Mouse (Mus musculus) left cerebral cortex, adult 2 months (tissue): Measurements from ENCODE around the gene Gmcl1. TPM values are rescaled to one million over a fixed set of nuclear protein-coding genes. Genes with fewer than 3 reads are reported as not detected.

ENCODE experiments used
- DNase-seq, 2 experiments: peaks; one replicate each; pipeline ENCODE4 v3.0.0; 2021 to 2022; ENCODE audit warnings: low spot score in 2 of 2, mixed read lengths in 1 of 2; ENCODE audit errors: extremely low spot score in 1 of 2
- H3K27ac ChIP-seq: fragments of 200-600 bp; 2 replicates; pipeline ENCODE4 v1.8.1; 2022
- H3K4me3 ChIP-seq: fragments of 200-600 bp; 2 replicates; pipeline ENCODE4 v1.8.1; 2022
- CTCF ChIP-seq: fragments of 200-600 bp; IDR thresholded peaks from 2 replicates; pipeline ENCODE4 v1.8.1; 2022; ENCODE audit warnings: antibody characterized with exemption, mild to moderate bottlenecking, moderate library complexity
- intact Hi-C: fragments of 180-260 bp; cut with DNase I; formaldehyde crosslinking; loops from one replicate; pipeline ENCODE4 v1.15.1; 2025
- total RNA-seq, 2 experiments: library from RNA; stranded (reverse); gene quantifications; 2 replicates each; pipeline ENCODE4 v1.2.3; 2021

The Gmcl1 gene
- total RNA-seq, 2 experiments from 2014 or later, result 34.4 to 36.2 TPM

DNA sequence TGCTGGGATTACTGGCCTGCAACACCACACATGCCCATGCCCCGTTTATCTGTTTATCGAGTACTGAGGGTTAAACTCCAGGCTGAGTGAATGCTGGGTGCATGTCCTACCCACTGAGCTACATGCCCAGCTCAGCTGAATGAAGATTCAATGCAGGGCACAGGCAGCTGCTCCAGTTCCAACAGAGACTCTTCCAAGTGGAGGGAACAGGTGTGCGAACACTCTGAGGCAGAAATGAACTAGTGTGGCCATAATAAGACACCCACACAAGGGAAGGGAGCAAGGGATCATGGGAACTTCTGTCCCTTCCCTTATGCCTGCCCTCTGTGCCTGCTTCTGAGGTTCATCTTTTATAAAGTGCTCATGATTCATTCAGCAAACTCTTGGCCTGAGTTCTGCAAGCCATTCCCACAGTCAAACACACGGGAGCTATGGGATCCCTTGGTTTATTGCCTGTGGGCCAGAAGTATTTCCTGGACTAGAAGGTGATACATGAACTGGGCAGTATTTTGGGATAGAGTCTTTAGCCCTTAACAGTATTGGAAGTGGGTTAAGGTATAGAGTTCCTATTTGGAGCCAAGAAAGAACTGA lies 35.1 kb upstream of the Gmcl1 start:
- no peak for TF ChIP-seq CTCF
- Histone ChIP-seq H3K4me3 (no peak overlapping the region), H3K27ac (no peak overlapping the region)
- DNase-seq, result no peak
- intact Hi-C loops, result no loop called here

DNA sequence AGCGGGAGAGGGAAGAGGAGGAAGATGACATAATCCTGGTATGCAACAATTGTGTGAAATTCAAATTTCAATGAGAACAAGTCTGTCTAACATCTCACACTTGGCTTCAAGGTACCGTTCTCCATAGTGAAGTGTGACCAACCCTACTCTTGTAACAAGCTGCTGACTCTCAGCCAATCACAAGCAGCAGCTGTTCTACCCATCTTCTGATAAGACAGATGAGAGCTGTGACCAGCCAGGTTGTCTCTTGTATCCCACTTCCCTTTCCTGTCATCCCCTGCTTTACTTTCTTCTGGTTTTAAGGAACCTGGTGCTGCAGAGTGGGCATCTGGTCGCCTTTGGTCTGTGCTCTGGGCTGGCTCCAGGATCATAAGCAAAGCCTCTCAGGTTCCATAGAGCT lies 34.3 kb upstream of the Gmcl1 start:
- no peak for DNase-seq
- Histone ChIP-seq H3K27ac (no peak overlapping the region), H3K4me3 (no peak overlapping the region)
- intact Hi-C loops, result no loop called here
- TF ChIP-seq CTCF, result no peak

DNA sequence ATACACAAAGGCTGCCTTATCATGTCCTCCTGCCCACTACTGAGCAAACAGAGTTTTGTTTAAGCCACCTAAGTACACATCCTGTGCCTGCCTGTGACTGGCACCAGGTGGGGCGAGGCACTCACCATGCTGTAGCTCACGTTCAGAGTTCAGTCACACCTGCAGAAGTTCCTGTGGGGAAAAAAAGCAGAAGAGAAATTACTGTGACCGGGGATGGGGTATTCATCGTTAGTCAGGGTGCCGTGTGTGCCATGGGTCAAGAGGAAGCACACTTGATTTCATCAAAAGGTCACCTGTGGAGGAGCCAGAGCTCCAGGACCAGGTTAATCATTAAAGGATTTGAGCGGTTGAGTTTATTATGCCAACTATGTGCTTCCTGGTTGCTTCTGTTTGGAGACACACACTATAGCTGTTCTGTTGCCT lies 32.5 kb upstream of the Gmcl1 start:
- intact Hi-C loops, result no loop called here
- no peak overlapping the region for H3K27ac ChIP-seq
- no peak for DNase-seq
- TF ChIP-seq CTCF, result no peak
- no peak overlapping the region for H3K4me3 ChIP-seq

DNA sequence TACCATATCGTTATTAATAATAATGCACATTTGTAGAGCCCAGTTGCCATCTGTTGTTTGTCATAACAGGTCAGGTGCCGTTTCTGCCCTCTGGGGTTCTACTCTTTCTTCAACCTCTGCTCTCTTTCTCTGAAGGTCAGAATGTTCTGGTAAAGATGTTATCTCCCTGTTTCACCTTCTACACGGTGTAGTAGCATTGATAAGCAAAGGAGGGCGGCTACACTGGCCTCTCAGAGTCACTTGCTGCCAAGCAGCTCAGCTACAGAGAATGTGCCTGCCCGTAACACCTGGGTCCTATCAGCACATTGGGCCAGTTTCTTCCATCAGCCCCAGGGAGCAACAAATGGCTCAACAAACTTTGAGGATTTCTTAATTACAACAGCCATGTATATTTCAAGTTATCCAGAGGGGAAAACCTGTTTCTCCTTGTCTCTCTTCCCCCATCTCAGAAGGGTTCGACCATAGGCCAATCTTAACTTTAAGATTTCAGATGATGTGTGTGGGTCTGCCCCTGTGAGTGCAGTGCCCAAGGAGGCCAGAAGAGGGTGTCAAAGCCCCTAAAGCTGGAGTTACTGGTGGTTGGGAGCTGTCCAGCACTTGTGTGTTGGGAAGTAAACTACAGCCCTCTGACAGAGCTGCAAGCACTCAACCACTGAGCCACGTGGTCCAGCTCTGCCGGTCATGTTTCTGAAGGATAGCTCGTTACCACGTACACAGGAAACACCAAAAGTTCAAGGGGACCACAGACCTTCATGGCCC lies 21.1 kb upstream of the Gmcl1 start:
- no peak overlapping the region for H3K27ac ChIP-seq
- no peak; the same call in 1 of the 2 replicates for TF ChIP-seq CTCF
- DNase-seq, result no peak
- no peak overlapping the region for H3K4me3 ChIP-seq
- intact Hi-C loops, result no loop called here

DNA sequence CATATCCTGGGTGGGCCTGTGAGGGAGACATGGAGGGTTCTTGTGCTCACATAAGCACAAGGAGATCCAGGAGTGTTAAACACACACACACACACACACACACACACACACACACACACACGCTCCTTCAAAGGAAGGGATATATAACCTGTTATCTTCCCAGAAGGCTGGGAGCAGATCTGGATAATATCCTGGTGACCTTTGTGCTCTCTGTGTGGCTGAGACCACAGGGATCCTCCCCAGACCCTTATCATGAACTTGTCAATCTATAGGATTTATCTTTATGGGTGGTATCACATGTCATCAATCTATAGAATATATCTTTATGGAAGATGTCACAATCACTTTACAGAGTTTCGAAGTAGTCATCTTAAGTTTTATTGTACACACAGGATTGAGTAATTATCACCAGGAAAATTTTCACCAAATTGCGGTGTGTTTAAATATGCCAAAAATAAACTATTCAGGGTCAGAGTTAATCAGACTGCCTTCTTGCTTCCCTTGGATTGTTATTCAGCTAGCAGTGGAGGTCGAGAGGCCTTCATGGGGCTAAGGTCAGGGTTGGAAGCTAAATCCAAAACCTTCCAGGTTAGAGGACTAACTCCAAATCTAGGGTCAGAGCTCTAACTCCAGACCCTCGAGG lies 19.8 kb upstream of the Gmcl1 start:
- no peak for TF ChIP-seq CTCF
- intact Hi-C loops, result no loop called here
- Histone ChIP-seq H3K27ac (no peak overlapping the region), H3K4me3 (no peak overlapping the region)
- DNase-seq, result no peak

DNA sequence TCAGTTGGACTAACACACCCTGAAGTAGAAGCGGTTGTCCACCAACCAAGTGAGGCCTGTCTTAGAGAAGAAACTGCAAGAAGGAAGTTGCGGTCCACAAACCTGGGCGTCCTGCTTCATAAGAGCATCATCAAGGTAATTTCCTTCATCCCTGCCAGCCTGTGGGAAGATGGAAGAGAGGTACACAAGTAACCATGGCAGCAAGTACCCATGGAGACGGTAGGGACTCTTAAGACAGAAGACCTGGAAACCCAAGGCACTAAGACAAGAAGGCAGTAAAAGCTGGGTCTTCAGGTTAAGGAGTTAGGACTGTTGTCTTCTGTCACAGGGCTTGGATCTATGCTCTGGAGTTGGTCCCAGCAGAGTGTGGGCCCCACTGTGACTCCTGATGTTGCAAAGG lies 17.8 kb upstream of the Gmcl1 start:
- Histone ChIP-seq H3K27ac (no peak overlapping the region), H3K4me3 (no peak overlapping the region)
- DNase-seq, result no peak
- intact Hi-C loops, result no loop called here
- TF ChIP-seq CTCF, result no peak

DNA sequence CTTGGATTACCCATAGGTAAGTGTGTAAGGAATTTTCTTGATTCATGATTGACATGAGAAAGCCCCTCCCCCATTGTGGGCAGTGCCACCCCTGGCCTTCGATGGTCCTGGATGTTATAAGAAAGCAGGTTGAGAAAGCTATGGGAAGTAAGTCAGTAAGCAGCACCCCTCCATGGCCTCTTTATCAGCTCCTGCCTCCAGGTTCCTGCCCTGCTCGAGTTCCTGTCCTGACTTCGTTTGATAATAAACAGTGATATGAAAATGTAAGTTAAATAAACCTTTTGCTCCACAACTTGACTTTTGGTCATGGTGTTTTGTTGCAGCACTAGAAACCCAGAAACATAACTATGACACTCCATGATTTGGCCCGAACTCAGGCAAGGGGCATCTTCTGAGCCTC lies 16.6 kb upstream of the Gmcl1 start:
- no peak for TF ChIP-seq CTCF
- DNase-seq, result no peak
- H3K4me3 ChIP-seq, result no peak overlapping the region
- H3K27ac ChIP-seq, result no peak overlapping the region
- intact Hi-C loops, result loop anchor here (5.0 to 10.0 kb wide), 2 partner anchors 172 to 255 kb away; partner anchors contain the start of gene Nfu1

DNA sequence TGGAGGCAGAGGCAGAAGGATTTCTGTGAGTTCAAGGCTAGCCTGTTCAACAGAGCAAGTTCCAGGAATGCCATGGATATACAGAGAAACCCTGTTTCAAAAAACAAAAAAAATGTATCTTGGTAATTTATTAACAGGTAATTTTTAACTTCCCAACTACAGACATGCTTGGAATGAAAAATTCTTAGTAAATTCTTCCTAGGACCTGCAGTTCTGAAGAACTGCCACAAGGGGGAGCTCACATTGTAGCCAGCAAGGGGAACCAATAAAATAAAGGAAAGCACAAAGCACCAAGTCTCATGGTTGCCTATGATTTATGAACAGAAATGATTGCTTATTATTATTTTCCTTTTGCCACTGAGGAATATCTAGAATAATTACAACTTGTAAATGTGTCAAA lies 14.0 kb upstream of the Gmcl1 start:
- no peak overlapping the region for H3K27ac ChIP-seq
- peak; percentile 50 to 53 for DNase-seq
- no peak overlapping the region for H3K4me3 ChIP-seq
- intact Hi-C loops, result loop anchor here (1.0 to 10.0 kb wide), 3 partner anchors 59 to 258 kb away; partner anchors contain the start of gene Nfu1
- peak; percentile 100 for TF ChIP-seq CTCF

DNA sequence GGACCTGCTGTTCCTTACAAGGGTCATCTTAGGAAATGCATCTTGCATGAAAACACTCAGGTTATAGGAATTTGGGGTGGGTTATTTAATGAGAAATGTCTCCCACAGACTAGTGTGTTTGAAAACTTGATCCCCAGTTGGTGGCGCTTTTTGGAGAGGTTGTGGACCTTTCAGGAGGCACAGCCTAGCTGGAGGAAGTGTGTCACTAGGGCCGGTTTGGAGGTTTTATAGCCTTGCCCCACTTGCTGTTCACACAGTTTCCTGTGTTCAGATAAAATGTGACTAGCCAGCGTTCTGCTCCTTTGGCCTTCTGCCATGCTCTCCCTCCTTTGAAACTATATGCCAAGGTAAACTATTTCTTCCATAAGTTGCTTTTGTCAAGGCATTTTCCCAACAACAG lies 7.5 kb upstream of the Gmcl1 start:
- no peak overlapping the region for H3K4me3 ChIP-seq
- no peak overlapping the region for H3K27ac ChIP-seq
- TF ChIP-seq CTCF, result no peak
- intact Hi-C loops, result loop anchor here (10.0 kb wide), 1 partner anchor 264 kb away; the partner anchor contains the start of gene Nfu1
- no peak for DNase-seq

DNA sequence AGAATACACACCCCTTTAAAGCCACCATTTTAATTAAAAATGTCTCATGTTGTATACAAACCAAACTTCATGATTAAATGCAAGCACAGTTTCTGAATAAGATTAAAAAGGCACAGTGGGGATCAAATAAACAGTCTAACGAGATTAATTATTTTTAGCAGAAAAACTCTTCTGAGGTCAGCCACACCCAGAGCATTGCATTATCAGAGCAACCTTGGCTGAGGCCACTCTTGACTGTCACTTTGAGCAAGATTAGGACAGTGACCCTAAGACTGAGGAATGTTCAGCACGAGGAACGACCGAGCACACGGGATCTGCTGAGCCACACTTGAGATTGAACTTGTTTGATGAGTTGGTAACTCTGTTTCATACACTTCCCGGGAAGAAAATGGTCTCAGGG lies 3.6 kb upstream of the Gmcl1 start:
- intact Hi-C loops, result no loop called here
- no peak for DNase-seq
- Histone ChIP-seq H3K27ac (no peak overlapping the region), H3K4me3 (no peak overlapping the region)
- TF ChIP-seq CTCF, result no peak

DNA sequence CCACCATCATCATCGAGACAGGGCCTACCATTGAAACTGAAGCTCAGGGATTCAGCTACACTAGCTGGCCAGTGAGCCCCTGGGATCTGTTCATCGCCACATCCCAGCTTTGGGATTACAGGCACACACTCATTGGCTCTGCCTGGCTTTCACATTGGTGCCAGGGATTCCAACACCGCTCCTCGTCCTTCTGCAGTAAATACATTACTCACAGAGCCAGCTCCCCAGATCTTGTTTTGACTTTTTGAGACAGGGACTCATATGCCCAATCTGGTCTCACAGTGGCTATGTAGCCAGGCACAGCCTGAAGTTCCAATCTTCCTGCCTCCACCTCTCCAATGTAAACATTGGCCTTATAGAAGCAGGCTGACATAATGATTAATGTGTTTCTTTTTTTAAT lies 3.1 kb upstream of the Gmcl1 start:
- no peak for DNase-seq
- intact Hi-C loops, result no loop called here
- TF ChIP-seq CTCF, result no peak
- Histone ChIP-seq H3K27ac (no peak overlapping the region), H3K4me3 (no peak overlapping the region)
